Mouse (Mus musculus): ENCODE results near the gene Cldnd1.

- TF ChIP-seq CTCF (IDR thresholded peaks at IDR 0.05; ENCODE audit: low read depth, low read length) (no peak), GATA1 (IDR thresholded peaks at IDR 0.05; ENCODE audit: borderline replicate concordance, low read length) (no peak), TAL1 (conservative IDR thresholded peaks at IDR 0.05; ENCODE audit: low read depth, low read length) (no peak)
These were observed 10.5 kb downstream of the Cldnd1 start for GRCm38 (mm10) chr16:58738205-58738604.

Data from G1E (cell line).